In genomic region chr17:23599605-23600063, GRCm38 (mm10) we compare ENCODE assay signal across 8 mouse cellular contexts. TPM values are rescaled to one million over a fixed set of nuclear protein-coding genes. Genes with fewer than 3 reads are reported as not detected.
DNase-seq lines count a peak whose midpoint lies in the region; ATAC-seq and TF ChIP-seq lines count a peak whose summit lies in the region.

No protein-coding gene starts in this region.

- H3K9me3 ChIP-seq in hindbrain, embryonic 10.5 days: no peaks in the 10 kb centered on the region

- peak; percentile 30; the same call in 1 of the 2 replicates for ATAC-seq in megakaryocyte-erythroid progenitor cell, adult 5-6 weeks (replicated peaks; ENCODE audit: low FRiP score, low TSS enrichment, poor library complexity, severe bottlenecking)

- peak overlapping the region; percentile 73 for H3K4me3 ChIP-seq in kidney, adult 2 months (ENCODE audit: insufficient read depth, low read depth, low read length)
- peak overlapping the region; percentile 55 for H3K4me3 ChIP-seq in hindbrain, embryonic 10.5 days

- H3K27me3 ChIP-seq in kidney, adult 2 months (replicated peaks; ENCODE audit: control insufficient read depth, insufficient read depth, low read length): no peaks in the 10 kb centered on the region
- H3K27me3 ChIP-seq in hindbrain, embryonic 10.5 days (ENCODE audit: insufficient read depth, poor library complexity, severe bottlenecking): peaks cover 12% of the 10 kb centered on the region; the same call in 1 of the 2 replicates

- peak overlapping the region; percentile 86 for H3K27ac ChIP-seq in kidney, adult 2 months (ENCODE audit: insufficient read depth, low read depth, low read length)
- peak overlapping the region; percentile 91 for H3K27ac ChIP-seq in hindbrain, embryonic 10.5 days

- no peaks in the 10 kb centered on the region for H3K4me1 ChIP-seq in kidney, adult 2 months (ENCODE audit: control insufficient read depth, insufficient read depth, low read length)
- H3K4me1 ChIP-seq in hindbrain, embryonic 10.5 days (replicated peaks): peaks cover 34% of the 10 kb centered on the region

- no peak for TF ChIP-seq POLR2A in kidney, adult 2 months (IDR thresholded peaks at IDR 0.05; ENCODE audit: low read depth, low read length)

- no peaks in the 10 kb centered on the region for H3K36me3 ChIP-seq in kidney, adult 2 months (ENCODE audit: control insufficient read depth, insufficient read depth, low read length)
- no peaks in the 10 kb centered on the region for H3K36me3 ChIP-seq in hindbrain, embryonic 10.5 days

- TF ChIP-seq CTCF in kidney, adult 2 months (conservative IDR thresholded peaks at IDR 0.05; ENCODE audit: insufficient read depth, insufficient read length, low read depth, low read length): no peak

- WGBS in kidney, adult 2 months: 37% methylated on average over 7 of the region's 7 CpGs
- WGBS in hindbrain, embryonic 10.5 days: 36% methylated on average over 7 of the region's 7 CpGs

- DNase-seq in kidney, adult 2 months: no peak
- no peak for DNase-seq in kidney, adult 8-10 months
- DNase-seq in MEL-GATA-1-ER (ENCODE audit: extremely low read depth, low read depth): peak; percentile 75
- DNase-seq in hindbrain, embryonic 10.5 days (ENCODE audit: low spot score): no peak
- no peak for DNase-seq in adrenal gland, postnatal 4 days (ENCODE audit: low spot score in 2 of 2)
- no peak for DNase-seq in layer of hippocampus, adult 8-10 months (ENCODE audit: low spot score in 2 of 2)
- DNase-seq in yolk sac, embryonic 10.5 days (ENCODE audit: low spot score): no peak

RNA-seq across cellular contexts. Expression of gene Zfp13, which starts 0.3 kb away (rescaled TPM):
- polyA plus RNA-seq in kidney, adult 2 months (2012; rRNA removed): 7.9 and 9.8 TPM in 2 replicates
- polyA plus RNA-seq in hindbrain, embryonic 10.5 days (2016; fragmentation: Nextera tagmentation; extraction: Ambion mirVana): 22.5 and 23.4 TPM in 2 replicates
- not detected in 2 replicates for total RNA-seq in megakaryocyte-erythroid progenitor cell, adult 5-6 weeks (2014; fragmentation: Nextera tagmentation)
- not detected in 2 replicates for total RNA-seq in megakaryocyte-erythroid progenitor cell, adult 5-6 weeks (2017)
- total RNA-seq in adrenal gland, postnatal 4 days (2021): 10 to 100 TPM; 27.5 to 29.7 TPM
- total RNA-seq in layer of hippocampus, adult 8-10 months (2022): 10 to 100 TPM; 28.9 to 32.6 (median 31.6) TPM

RNA-seq across cellular contexts. Expression of gene Zscan10, which starts 1.0 kb away (rescaled TPM):
- 0.11 TPM in 1 of 2 replicates, not detected in the other for polyA plus RNA-seq in kidney, adult 2 months (2012; rRNA removed)
- polyA plus RNA-seq in hindbrain, embryonic 10.5 days (2016; fragmentation: Nextera tagmentation; extraction: Ambion mirVana): 0.92 and 0.94 TPM in 2 replicates
- not detected in 2 replicates for total RNA-seq in megakaryocyte-erythroid progenitor cell, adult 5-6 weeks (2014; fragmentation: Nextera tagmentation)
- not detected in 2 replicates for total RNA-seq in megakaryocyte-erythroid progenitor cell, adult 5-6 weeks (2017)
- not detected for total RNA-seq in adrenal gland, postnatal 4 days (2021)
- total RNA-seq in layer of hippocampus, adult 8-10 months (2022): not detected

RNA-seq across cellular contexts. Expression of gene Zfp213, which starts 35.6 kb away (rescaled TPM):
- 12.0 and 14.9 TPM in 2 replicates for polyA plus RNA-seq in kidney, adult 2 months (2012; rRNA removed)
- 25.3 and 27.5 TPM in 2 replicates for polyA plus RNA-seq in hindbrain, embryonic 10.5 days (2016; fragmentation: Nextera tagmentation; extraction: Ambion mirVana)
- total RNA-seq in megakaryocyte-erythroid progenitor cell, adult 5-6 weeks (2014; fragmentation: Nextera tagmentation): 7.4 and 7.8 TPM in 2 replicates
- total RNA-seq in megakaryocyte-erythroid progenitor cell, adult 5-6 weeks (2017): 4.9 and 7.5 TPM in 2 replicates
- 10 to 100 TPM in 1 of 2 experiments, 1 to 10 TPM in 1; 8.5 to 11.5 TPM for total RNA-seq in adrenal gland, postnatal 4 days (2021)
- 1 to 10 TPM; 6.2 to 8.4 (median 7.1) TPM for total RNA-seq in layer of hippocampus, adult 8-10 months (2022)

RNA-seq across cellular contexts. Expression of gene Mmp25, which starts 45.4 kb away (rescaled TPM):
- 0.18 and 0.38 TPM in 2 replicates for polyA plus RNA-seq in kidney, adult 2 months (2012; rRNA removed)
- polyA plus RNA-seq in hindbrain, embryonic 10.5 days (2016; fragmentation: Nextera tagmentation; extraction: Ambion mirVana): 1.00 and 1.4 TPM in 2 replicates
- total RNA-seq in megakaryocyte-erythroid progenitor cell, adult 5-6 weeks (2014; fragmentation: Nextera tagmentation): 0.07 TPM in 1 of 2 replicates, not detected in the other
- not detected in 2 replicates for total RNA-seq in megakaryocyte-erythroid progenitor cell, adult 5-6 weeks (2017)
- total RNA-seq in adrenal gland, postnatal 4 days (2021): under 1 TPM; 0.56 to 0.90 TPM
- under 1 TPM; 0.19 to 0.34 (median 0.26) TPM for total RNA-seq in layer of hippocampus, adult 8-10 months (2022)

Comparison
In these comparisons a context has a peak if more than half of its experiments do, and no peak if none do; other contexts are left out.
1. RNA of gene Zfp13, which starts 0.3 kb away (total RNA-seq): 28.9 to 32.6 TPM in layer of hippocampus, adult 8-10 months and 27.5 to 29.7 TPM in adrenal gland, postnatal 4 days; not detected in megakaryocyte-erythroid progenitor cell, adult 5-6 weeks; every median in the first group is over 10 times any median in the second.